Mouse (Mus musculus): ENCODE measurements around the gene Suds3.

DNA sequence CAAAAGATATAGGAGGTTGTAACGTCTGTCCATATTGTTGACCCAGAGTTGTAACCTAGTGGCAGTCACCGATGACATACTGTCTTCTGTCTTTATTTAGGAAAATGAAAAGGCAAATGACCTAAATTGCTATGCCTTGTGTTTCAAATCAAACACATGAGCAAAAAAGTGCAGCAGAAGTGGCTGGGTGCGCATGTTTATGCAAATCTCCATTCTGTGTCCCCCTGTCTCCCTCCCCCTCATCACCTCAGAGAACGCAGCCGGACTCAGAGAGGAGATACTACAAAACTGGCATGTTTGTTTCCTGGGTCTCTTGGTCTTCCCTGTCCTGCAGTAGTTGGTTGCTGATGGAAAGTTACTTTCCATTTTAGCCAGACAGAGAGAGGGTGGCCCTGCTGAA lies 34.2 kb upstream of the Suds3 start:
- no peak for TF ChIP-seq ZNF384 (IDR thresholded peaks at IDR 0.05; ENCODE audit: low read depth, low read length)
- no peak for TF ChIP-seq HCFC1 (IDR thresholded peaks at IDR 0.05; ENCODE audit: borderline replicate concordance, insufficient read depth, low read length)
